Mouse (Mus musculus) natural killer cell, adult 2 months (primary cell): ENCODE data around the gene Vmn1r1.
"Not testable (repeated sequence)": the region's sequence is repeated elsewhere in the genome, so short reads cannot be mapped to it uniquely, and the experiment has no call there.

Source experiments
- DNase-seq, 2 experiments: peaks; one replicate each; pipeline ENCODE4 v3.0.0; 2022; ENCODE audit warnings: low spot score in 2 of 2

Vmn1r1 gene

GRCm38 (mm10) chr1:182164386-182164785, at the start of gene Vmn1r1:
Gene Vmn1r1, minus strand, starts transcription at chr1:182164486.
- no peak for DNase-seq

DNA sequence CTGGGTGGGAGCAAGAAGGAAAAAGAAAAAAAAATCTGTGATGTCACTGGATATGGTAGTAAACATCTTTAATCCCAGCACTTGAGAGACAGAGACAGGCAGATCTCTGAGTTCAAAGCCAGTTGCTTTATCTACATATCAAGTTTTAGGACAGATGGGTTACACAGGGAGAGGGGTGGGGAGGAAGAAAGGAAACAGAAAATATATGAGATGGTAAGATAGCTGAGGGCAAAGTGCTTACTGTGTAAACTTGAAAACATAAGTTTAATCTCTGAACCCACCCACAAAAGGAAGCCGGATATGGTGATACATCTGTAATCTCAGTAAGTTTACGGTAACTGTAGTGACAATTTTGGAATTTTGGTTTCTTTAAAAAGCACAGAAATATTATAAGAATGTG, 46.0 kb upstream of the Vmn1r1 start:
- no peak for DNase-seq

GRCm38 (mm10) chr1:182192581-182192980, 28.3 kb upstream of the Vmn1r1 start:
- DNase-seq, result no peak

- DNase-seq, result no peak
These were observed 27.7 kb upstream of the Vmn1r1 start for GRCm38 (mm10) chr1:182191816-182192545.

- no peak for DNase-seq
These were observed 26.9 kb upstream of the Vmn1r1 start for GRCm38 (mm10) chr1:182191181-182191580.

GRCm38 (mm10) chr1:182189669-182190440, 25.6 kb upstream of the Vmn1r1 start:
- DNase-seq, result no peak

- DNase-seq, result not testable (repeated sequence)
These were observed 18.2 kb upstream of the Vmn1r1 start for GRCm38 (mm10) chr1:182182449-182182848.

- no peak for DNase-seq
These were observed 17.4 kb upstream of the Vmn1r1 start for GRCm38 (mm10) chr1:182181456-182182305.

GRCm38 (mm10) chr1:182176985-182177384, 12.7 kb upstream of the Vmn1r1 start:
- DNase-seq, result not testable (repeated sequence)

GRCm38 (mm10) chr1:182170206-182170605, 5.9 kb upstream of the Vmn1r1 start:
- DNase-seq, result not testable (repeated sequence)

- no peak for DNase-seq
These were observed 1.3 kb downstream of the Vmn1r1 start for GRCm38 (mm10) chr1:182162951-182163350.

- no peak for DNase-seq
These were observed 4.7 kb downstream of the Vmn1r1 start for GRCm38 (mm10) chr1:182159575-182159974.

DNA sequence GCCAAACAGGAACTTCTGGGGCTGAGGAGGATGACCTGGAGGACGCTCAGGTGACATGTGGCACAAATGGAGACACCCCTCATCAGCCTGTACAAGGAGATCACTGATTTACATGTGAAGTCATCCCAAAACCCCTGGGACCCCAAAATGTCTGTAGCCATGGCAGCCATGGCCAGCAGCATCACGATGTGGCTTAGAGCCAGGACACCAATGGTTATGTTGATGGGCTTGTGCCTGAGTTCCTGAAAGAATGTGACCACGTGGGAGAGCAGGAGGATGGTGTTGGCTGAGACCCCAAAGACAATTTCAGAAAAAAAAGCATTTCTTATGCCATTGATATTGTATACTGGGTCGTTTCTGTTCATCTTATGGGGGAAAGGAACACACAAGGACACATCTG, 6.6 kb downstream of the Vmn1r1 start:
- no peak for DNase-seq

GRCm38 (mm10) chr1:182149966-182150365, 14.3 kb downstream of the Vmn1r1 start:
- peak in 1 of 2 experiments; percentile 28 for DNase-seq

DNA sequence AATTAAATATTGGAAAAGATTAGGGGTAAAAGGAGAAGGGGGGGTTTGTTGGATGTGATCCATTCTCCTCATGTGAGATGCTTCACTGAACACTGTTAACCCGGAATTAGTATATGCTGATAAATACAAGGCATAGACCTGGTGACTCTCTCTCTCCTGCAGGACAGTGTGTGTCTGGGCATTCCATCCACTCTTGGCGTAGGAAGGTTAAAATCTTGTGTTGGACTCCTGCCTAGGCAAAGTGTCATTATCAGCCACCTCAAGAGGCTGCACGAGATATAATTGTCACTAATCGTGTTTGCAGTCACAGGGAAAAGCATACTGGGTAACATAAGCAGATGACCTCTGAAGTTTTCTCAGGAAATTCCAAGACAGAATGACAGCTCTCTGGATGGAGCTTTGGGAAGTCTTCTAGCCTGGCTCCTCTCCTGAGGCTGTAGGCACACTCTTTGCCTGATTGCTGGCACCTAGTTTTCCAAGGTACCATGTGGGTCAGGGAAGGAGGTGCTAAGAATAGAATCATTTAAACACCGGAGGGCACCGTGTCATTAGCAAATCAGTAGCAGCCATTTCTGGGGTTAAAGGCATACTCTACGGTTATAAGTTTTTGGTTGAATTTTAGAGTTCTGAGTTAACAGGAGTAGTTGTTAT, 15.3 kb downstream of the Vmn1r1 start:
- no peak for DNase-seq

GRCm38 (mm10) chr1:182145546-182145945, 18.7 kb downstream of the Vmn1r1 start:
- DNase-seq, result no peak

DNA sequence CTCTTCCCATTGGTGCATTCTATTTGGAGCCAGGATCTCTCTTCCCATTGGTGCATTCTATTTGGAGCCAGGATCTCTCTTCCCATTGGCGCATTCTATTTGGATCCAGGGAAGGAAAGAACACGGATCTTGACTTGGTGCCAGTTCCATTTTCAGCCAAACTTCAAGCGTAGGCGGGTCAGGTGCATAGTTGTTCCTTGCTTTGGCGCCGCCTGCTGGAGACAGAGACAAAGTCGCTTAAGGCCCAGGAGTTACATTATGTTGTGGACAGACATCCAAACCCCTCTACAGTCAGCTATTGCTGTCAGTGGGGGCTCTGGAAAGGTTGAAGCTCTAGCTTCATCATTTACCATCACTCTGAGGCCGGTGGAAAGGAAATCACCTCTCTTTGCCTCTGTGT, 21.0 kb downstream of the Vmn1r1 start:
- DNase-seq, result peak in 1 of 2 experiments; percentile 17

- no peak for DNase-seq
These were observed 21.6 kb downstream of the Vmn1r1 start for GRCm38 (mm10) chr1:182142725-182143124.

GRCm38 (mm10) chr1:182140370-182140769, 23.9 kb downstream of the Vmn1r1 start:
- peak; percentile 61 to 72 for DNase-seq

- no peak for DNase-seq
These were observed 24.3 kb downstream of the Vmn1r1 start for GRCm38 (mm10) chr1:182139937-182140336.

DNA sequence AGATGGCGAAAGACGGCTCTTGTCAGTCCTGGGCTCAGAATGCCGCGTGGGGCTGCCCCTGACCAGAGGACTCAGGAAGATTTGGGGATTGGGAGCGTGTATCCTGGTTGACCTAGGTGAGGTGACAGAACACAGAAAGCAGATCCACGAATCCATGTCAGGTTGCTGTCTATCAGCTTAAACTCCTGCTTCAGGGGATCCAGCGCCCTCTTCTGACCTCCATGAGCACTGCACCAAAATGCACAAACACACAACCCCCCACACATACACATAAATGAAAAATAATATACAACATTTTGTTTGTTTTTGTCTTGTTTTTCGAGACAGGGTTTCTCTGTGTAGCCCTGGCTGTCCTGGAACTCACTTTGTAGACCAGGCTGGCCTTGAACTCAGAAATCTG, 26.1 kb downstream of the Vmn1r1 start:
- DNase-seq, result no peak
